Mouse (Mus musculus): ENCODE measurements around the gene Rasa3.

GRCm38 (mm10) chr8:13605920-13606480 lies 71.4 kb downstream of the Rasa3 start:
- TF ChIP-seq POLR2A (IDR thresholded peaks at IDR 0.05; ENCODE audit: borderline replicate concordance, extremely low read depth, low read depth, low read length), result no peak
- TF ChIP-seq CTCF (IDR thresholded peaks at IDR 0.05; ENCODE audit: insufficient read depth, low read length), result no peak

All from lung, adult 2 months (tissue).